Comparison of ENCODE assay signal across 8 mouse cellular contexts in genomic region chr8:45844097-45844885, GRCm38 (mm10). TPM values are rescaled to one million over a fixed set of nuclear protein-coding genes. Genes with fewer than 3 reads are reported as not detected.
DNase-seq lines count a peak whose midpoint lies in the region; ATAC-seq lines count a peak whose summit lies in the region.
"Had no signal": no experiment of that assay in that cellular context is flagged by ENCODE, and none has a peak within 500 bp of the region (broad histone marks: within the 10 kb centered on the region; RNA-seq: fewer than 3 reads in every experiment).

No protein-coding gene starts in this region.

- WGBS in heart, embryonic 15.5 days: 39% methylated on average over 6 of the region's 6 CpGs
- WGBS in kidney, embryonic 14.5 days: 82% methylated on average over 6 of the region's 6 CpGs

- peak; percentile 22 for DNase-seq in cerebellum, adult 11 months
- peak; percentile 80 to 91 for DNase-seq in cerebellum, postnatal 10 days
- peak; percentile 66 to 70 for DNase-seq in left cerebral cortex, adult 9 months (ENCODE audit: low spot score in 2 of 2)
- peak; percentile 32 for DNase-seq in right cerebral cortex, postnatal 25 days
- DNase-seq in thymus, postnatal 36 days: no peak

- H3K4me3 ChIP-seq in heart, embryonic 15.5 days: no peak overlapping the region
- no peak overlapping the region for H3K4me3 ChIP-seq in kidney, embryonic 14.5 days (ENCODE audit: low read length)

- no peaks in the 10 kb centered on the region for H3K36me3 ChIP-seq in heart, embryonic 15.5 days
- no peaks in the 10 kb centered on the region for H3K36me3 ChIP-seq in kidney, embryonic 14.5 days (ENCODE audit: control insufficient read depth, insufficient read depth, low read length)

- peak; percentile 51; the same call in 1 of the 2 replicates for ATAC-seq in heart, embryonic 15.5 days (replicated peaks; ENCODE audit: insufficient number of reproducible peaks, insufficient read depth, low FRiP score, low read depth)
- no peak for ATAC-seq in kidney, embryonic 14.5 days (ENCODE audit: low FRiP score, low TSS enrichment)

- H3K27ac ChIP-seq in heart, embryonic 15.5 days: peak overlapping the region; percentile 85
- H3K27ac ChIP-seq in kidney, embryonic 14.5 days (ENCODE audit: low read depth, low read length): no peak overlapping the region
- H3K27ac ChIP-seq: kidney, postnatal 0 days had no signal

- H3K4me1 ChIP-seq in heart, embryonic 15.5 days (replicated peaks): peaks cover 27% of the 10 kb centered on the region
- H3K4me1 ChIP-seq in kidney, embryonic 14.5 days (ENCODE audit: control insufficient read depth, insufficient read depth, low read length): peaks cover 14% of the 10 kb centered on the region; the same call in 1 of the 2 replicates

- H3K27me3 ChIP-seq in heart, embryonic 15.5 days: no peaks in the 10 kb centered on the region
- H3K27me3 ChIP-seq in kidney, embryonic 14.5 days (ENCODE audit: control insufficient read depth, insufficient read depth, low read length): no peaks in the 10 kb centered on the region; the same call in 1 of the 2 replicates

- no peaks in the 10 kb centered on the region for H3K9me3 ChIP-seq in heart, embryonic 15.5 days (replicated peaks)
- no peaks in the 10 kb centered on the region for H3K9me3 ChIP-seq in kidney, embryonic 14.5 days (ENCODE audit: control insufficient read depth, low read length)

- H3K4me2 ChIP-seq in heart, embryonic 15.5 days: peak overlapping the region; percentile 21
- H3K4me2 ChIP-seq in kidney, embryonic 14.5 days (replicated peaks; ENCODE audit: low read depth, low read length): no peak overlapping the region

- H3K9ac ChIP-seq in heart, embryonic 15.5 days: no peak overlapping the region
- no peak overlapping the region for H3K9ac ChIP-seq in kidney, embryonic 14.5 days (ENCODE audit: low read depth, low read length)

RNA-seq across cellular contexts. Expression of gene Pdlim3, which starts 41.0 kb away (rescaled TPM):
- polyA plus RNA-seq in heart, embryonic 15.5 days (2015; fragmentation: Nextera tagmentation; extraction: Ambion mirVana): 148 and 174 TPM in 2 replicates
- 4.3 and 5.6 TPM in 2 replicates for polyA plus RNA-seq in kidney, embryonic 14.5 days (2014; fragmentation: Nextera tagmentation; extraction: Ambion mirVana)

Comparison
In these comparisons a context has a peak if more than half of its experiments do, and no peak if none do; other contexts are left out.
1. DNase-seq: peak in cerebellum, adult 11 months (single experiment), cerebellum, postnatal 10 days (2 of 2), left cerebral cortex, adult 9 months (2 of 2) and right cerebral cortex, postnatal 25 days (single experiment); none in thymus, postnatal 36 days (0 of 2).
2. RNA of gene Pdlim3, which starts 41.0 kb away (polyA plus RNA-seq): 148 to 174 TPM in heart, embryonic 15.5 days; 4.3 to 5.6 TPM in kidney, embryonic 14.5 days; every median in the first group is over 10 times any median in the second.